Mouse (Mus musculus): ENCODE measurements around the gene Defb45.
A peak's percentile ranks its signal among the peaks of the same experiment; 100 is the strongest.

- no peak for TF ChIP-seq POLR2A (IDR thresholded peaks at IDR 0.05; ENCODE audit: low read depth, low read length)
- TF ChIP-seq CTCF (IDR thresholded peaks at IDR 0.05; ENCODE audit: borderline replicate concordance, insufficient read depth, low read length), result 0 out of 2 replicates have a peak, but pooled peaks have one; percentile 3
Measured at GRCm38 (mm10) chr2:152615563-152615962, 16.4 kb upstream of the Defb45 start.
